Mouse (Mus musculus) gastrocnemius, adult 2 months (tissue): ENCODE results near the gene Olfr619. TPM values are rescaled to one million over a fixed set of nuclear protein-coding genes. Genes with fewer than 3 reads are reported as not detected.

Source experiments
- DNase-seq: peaks from one replicate; pipeline ENCODE4 v3.0.0; 2022
- H3K27ac ChIP-seq: fragments of 200-600 bp; 2 replicates; pipeline ENCODE4 v1.8.1; 2022; ENCODE audit warnings: mild to moderate bottlenecking
- H3K4me3 ChIP-seq: fragments of 200-600 bp; 2 replicates; pipeline ENCODE4 v1.8.1; 2022; ENCODE audit warnings: mild to moderate bottlenecking, moderate library complexity
- CTCF ChIP-seq: fragments of 200-600 bp; IDR thresholded peaks from 2 replicates; pipeline ENCODE4 v1.8.1; 2022; ENCODE audit warnings: antibody characterized with exemption, mild to moderate bottlenecking, moderate library complexity
- intact Hi-C: fragments of 180-260 bp; cut with DNase I; formaldehyde crosslinking; loops from one replicate; pipeline ENCODE4 v1.15.1; 2025
- long read RNA-seq, 2 experiments: library from polyadenylated mRNA; stranded (forward); transcript quantifications; one replicate each; pipeline ENCODE4 v2.0.0; 2021
- microRNA-seq: library from miRNA; unstranded; fragments of <30 nt; microRNA quantifications from one replicate; pipeline ENCODE4 v1.2.0, GENCODE M21; 2021
- total RNA-seq, 2 experiments: library from RNA; stranded (reverse); gene quantifications; 2 replicates each; pipeline ENCODE4 v1.2.3; 2021

Olfr619 gene
- not detected for total RNA-seq
- long read RNA-seq, experiment 1, result 0 reads
- long read RNA-seq, experiment 2, result 0 reads

DNA sequence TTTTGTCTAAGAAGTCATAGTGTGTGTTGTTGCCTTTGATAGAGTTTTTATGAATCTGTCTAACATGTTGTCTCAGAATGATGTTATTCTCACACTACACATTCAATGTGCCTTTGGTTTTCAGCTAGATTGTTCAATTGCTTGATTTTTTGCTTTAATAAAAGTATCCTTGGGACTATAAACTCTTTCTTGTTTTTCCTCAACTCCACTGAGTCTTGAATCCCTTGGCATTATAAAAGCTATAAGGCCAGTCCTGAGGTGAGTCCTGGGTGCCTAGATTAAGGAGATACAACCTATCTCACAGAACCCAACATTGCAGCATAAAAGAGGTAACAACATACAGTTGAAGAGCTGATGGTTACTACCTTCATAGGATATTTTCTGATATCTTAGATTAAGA lies at the start of gene Olfr619:
TSS of gene Olfr619 (plus strand) at position 301 of the 400 bp plus-strand sequence.
- intact Hi-C loops, result no loop called here
- TF ChIP-seq CTCF, result no peak
- no peak within 1 kb of the TSS for H3K27ac ChIP-seq
- H3K4me3 ChIP-seq, result no peak within 1 kb of the TSS
- DNase-seq, result no peak

DNA sequence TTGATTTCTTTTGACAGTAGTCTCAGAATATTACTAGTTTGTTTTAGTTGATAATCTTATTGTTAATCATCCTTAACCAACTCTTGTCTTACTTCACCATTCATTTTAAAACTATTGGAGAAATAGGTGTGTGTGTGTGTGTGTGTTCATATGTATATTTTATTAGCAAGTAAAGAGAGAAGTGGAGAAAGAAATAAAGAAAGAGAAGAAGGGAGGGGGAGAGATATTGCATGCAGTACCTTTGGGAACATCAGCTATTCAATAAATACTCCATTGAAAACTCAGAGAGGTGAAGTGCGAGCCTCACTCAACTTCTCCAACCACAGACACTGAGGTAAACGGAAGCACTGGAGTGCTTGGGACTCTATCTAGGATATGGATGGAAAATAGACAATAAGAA lies 44.6 kb upstream of the Olfr619 start, which contains the start of gene Olfr615:
TSS of gene Olfr615 (plus strand) at position 301 of the 400 bp plus-strand sequence.
- Histone ChIP-seq H3K4me3 (no peak within 1 kb of the TSS), H3K27ac (no peak within 1 kb of the TSS)
- DNase-seq, result no peak
- intact Hi-C loops, result no loop called here
- no peak for TF ChIP-seq CTCF

DNA sequence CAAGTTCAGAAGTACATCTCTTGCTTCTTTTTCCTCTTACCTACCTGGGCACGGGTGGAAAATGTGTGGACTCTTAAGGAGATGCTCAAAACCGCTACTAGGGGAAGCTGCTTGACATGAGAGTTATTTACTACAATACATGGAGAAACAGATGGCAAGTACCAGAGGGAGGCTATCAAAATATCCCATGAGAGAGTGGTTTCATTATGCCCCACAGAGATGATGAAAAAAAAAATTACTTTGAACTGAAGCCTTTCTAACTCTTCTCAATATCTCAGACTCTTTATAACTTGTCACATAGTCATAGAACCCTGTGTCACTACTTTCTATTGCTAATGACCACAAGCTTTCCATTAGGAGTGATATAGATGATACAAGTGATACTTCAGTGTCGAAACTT lies 31.3 kb upstream of the Olfr619 start, which contains the start of gene Olfr616:
TSS of gene Olfr616 (minus strand) at position 101 of the 400 bp plus-strand sequence.
- Histone ChIP-seq H3K4me3 (no peak within 1 kb of the TSS), H3K27ac (no peak within 1 kb of the TSS)
- no peak for TF ChIP-seq CTCF
- no peak for DNase-seq
- intact Hi-C loops, result no loop called here

DNA sequence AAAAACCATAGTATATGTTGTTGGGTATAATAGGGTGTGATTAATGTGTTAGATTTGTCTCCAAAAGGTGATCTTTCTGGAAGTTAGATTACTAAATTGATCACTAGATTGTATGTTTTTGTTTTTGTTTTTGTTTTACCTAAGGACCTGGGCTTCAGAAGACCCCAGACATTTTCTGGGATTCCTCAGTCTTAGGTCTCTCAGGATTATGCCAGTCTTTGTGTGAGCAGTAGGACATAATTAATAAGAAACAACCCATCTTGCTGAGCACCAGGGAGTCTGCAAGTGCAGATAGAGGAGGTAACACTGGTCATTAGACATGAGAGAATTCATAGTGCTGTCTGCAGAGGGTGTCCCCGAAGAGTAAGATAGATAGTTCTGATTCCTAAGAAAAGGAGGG lies 27.6 kb upstream of the Olfr619 start, which contains the start of gene Olfr617:
TSS of gene Olfr617 (plus strand) at position 301 of the 400 bp plus-strand sequence.
- DNase-seq, result no peak
- H3K27ac ChIP-seq, result no peak within 1 kb of the TSS
- TF ChIP-seq CTCF, result no peak

DNA sequence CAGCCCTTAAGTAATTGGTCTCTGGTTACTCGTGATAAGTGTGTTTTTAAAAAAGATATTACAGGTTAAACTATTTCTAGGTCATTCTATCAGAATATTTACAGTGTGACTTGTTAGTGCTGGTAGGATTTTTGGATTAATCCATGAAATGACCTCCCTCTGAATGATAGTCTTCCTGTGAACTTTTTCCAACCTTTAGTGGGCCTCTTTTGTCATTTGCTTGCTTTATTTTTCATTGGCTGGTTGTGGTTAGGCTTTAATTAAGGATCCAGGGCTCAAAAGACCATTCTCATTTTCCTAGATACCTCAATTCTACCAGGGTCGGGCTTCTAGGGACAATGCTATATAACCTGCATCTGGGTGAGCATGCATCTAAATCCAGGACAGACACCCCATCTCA lies 10.6 kb upstream of the Olfr619 start, which contains the start of gene Olfr618:
TSS of gene Olfr618 (plus strand) at position 301 of the 400 bp plus-strand sequence.
- intact Hi-C loops, result no loop called here
- no peak within 1 kb of the TSS for H3K27ac ChIP-seq
- no peak for DNase-seq

More for the DNA sequence above, 27.6 kb upstream of the Olfr619 start, which contains the start of gene Olfr617:
- intact Hi-C loops, result loop anchor here (5.0 kb wide), 1 partner anchor 105 kb away; no protein-coding TSS in a partner anchor
- H3K4me3 ChIP-seq, result no peak within 1 kb of the TSS

DNA sequence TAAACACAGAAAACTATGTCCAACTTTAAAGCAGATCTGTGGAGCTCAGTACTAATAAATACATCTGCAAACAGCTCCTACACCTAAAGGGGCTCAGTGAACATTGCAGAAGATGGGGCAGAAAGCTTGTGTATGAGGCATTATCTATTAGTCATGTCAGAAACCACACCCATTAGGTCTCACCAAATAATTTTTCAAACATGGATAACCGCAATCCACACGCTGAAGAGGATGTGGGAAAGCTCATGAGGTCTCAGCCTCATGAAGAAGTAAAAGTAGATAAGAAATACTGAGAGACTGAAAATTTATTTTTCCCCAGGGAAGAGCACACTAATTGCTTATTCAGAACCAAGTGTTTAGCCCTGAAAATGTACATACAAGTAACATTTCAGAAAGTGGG lies 7.0 kb downstream of the Olfr619 start:
- intact Hi-C loops, result no loop called here
- no peak for DNase-seq
- no peak overlapping the region for H3K4me3 ChIP-seq
- no peak for TF ChIP-seq CTCF
- H3K27ac ChIP-seq, result no peak overlapping the region

More for the DNA sequence above, 10.6 kb upstream of the Olfr619 start, which contains the start of gene Olfr618:
- no peak within 1 kb of the TSS for H3K4me3 ChIP-seq
- no peak for TF ChIP-seq CTCF

DNA sequence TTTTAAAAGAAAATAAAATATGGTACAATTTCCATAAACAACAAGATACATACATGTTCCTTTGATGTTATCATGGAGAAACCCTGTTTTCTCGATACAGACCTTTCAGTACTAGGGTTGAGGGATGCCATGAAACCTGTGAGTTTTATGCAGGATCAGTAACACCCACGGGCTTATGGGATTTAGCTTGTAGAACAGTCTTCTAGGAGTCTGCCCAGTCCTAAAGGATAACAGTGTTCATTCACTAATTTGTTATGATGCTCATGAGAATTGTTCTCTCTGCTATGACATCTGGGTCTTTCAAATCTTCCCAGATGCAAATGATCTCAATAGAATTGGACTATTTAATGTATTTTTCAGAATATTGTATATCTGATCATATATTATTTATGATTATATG lies 12.1 kb downstream of the Olfr619 start, which contains the start of gene Olfr620:
TSS of gene Olfr620 (minus strand) at position 101 of the 400 bp plus-strand sequence.
- no peak for TF ChIP-seq CTCF
- Histone ChIP-seq H3K4me3 (no peak within 1 kb of the TSS), H3K27ac (no peak within 1 kb of the TSS)
- intact Hi-C loops, result no loop called here
- DNase-seq, result no peak

DNA sequence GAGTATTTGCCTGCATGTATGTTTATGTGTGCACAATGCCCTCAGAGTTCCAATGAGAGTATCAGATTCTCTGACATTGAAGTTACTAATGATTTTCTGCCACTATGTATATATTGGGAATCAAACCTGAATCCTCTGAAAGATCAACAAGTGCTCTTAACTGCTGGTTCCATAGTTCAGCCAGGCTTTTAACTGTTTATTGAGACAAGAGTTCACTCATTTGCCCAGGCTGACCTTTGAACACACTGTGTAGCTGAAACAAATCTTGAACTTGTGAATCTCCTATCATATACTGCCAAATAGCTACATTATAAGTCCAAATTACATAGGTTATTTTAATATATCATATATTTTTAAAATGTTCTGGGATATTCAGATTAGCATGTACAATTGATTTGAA lies 36.4 kb downstream of the Olfr619 start:
- DNase-seq, result no peak
- intact Hi-C loops, result no loop called here
- no peak overlapping the region for H3K4me3 ChIP-seq
- no peak for TF ChIP-seq CTCF
- no peak overlapping the region for H3K27ac ChIP-seq

DNA sequence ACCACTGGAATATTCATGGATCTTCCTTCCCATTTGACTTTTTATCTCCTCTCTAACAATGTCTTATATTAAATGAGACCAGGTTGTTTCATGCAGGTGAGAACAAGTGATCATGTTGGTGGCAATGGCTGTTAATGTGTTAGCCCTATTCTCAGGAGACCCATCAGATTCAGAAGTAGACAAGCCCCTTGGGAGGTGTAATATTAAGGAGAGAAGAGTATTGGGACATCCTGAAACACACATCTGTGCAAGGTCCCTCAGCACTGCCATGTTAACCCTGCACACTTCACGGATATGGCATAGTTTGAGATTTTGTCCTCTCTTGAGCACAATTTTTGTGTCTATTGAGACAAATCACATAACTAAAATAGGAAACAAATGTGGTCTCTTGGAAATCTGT lies 42.2 kb downstream of the Olfr619 start, which contains the start of gene Olfr622:
TSS of gene Olfr622 (minus strand) at position 101 of the 400 bp plus-strand sequence.
- intact Hi-C loops, result no loop called here
- no peak for TF ChIP-seq CTCF
- DNase-seq, result no peak
- H3K4me3 ChIP-seq, result no peak within 1 kb of the TSS
- no peak within 1 kb of the TSS for H3K27ac ChIP-seq

DNA sequence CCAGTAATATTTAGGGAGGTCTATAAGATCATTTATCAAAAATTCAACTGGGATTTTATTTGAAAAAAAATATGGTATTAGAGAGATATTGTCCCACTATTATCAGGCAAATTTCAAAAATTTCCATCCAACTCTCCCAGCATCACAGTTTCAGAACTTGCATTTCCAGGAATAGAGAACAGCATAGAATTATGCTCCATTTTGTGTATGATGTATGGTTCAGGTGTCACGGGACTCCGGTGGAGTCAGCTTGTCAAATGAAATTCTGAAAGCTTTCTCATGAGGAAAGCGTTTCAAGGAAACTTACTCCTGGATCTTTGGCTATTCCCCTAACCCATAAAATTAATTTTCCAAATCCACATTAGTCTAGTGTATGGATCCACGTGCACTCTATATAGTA lies 43.7 kb downstream of the Olfr619 start:
- no peak overlapping the region for H3K4me3 ChIP-seq
- DNase-seq, result no peak
- intact Hi-C loops, result no loop called here
- no peak overlapping the region for H3K27ac ChIP-seq
- TF ChIP-seq CTCF, result no peak

Small RNA genes within 50 kb of the gene (microRNA-seq; reads per million reads assigned to microRNA genes)
- gene Gm26506, result not detected

Other genes starting within 250 kb of the Olfr619 start
- not detected for gene Olfr601, start 237.9 kb upstream of the Olfr619 start, total RNA-seq
- not detected for gene Olfr603, start 214.4 kb upstream of the Olfr619 start, total RNA-seq
- not detected for gene Usp17lc, start 185.5 kb upstream of the Olfr619 start, total RNA-seq
- gene Olfr605, start 155.1 kb upstream of the Olfr619 start, total RNA-seq, result not detected
- not detected for gene Olfr606, start 151.5 kb upstream of the Olfr619 start, total RNA-seq
- gene Olfr607, start 136.4 kb upstream of the Olfr619 start, total RNA-seq, result not detected
- gene Olfr608, start 130.7 kb upstream of the Olfr619 start, total RNA-seq, result not detected
- not detected for gene Olfr609, start 102.5 kb upstream of the Olfr619 start, total RNA-seq
- not detected for gene Olfr610, start 88.5 kb upstream of the Olfr619 start, total RNA-seq
- not detected for gene Olfr611, start 79.7 kb upstream of the Olfr619 start, total RNA-seq
- not detected for gene Olfr612, start 57.9 kb upstream of the Olfr619 start, total RNA-seq
- not detected for gene Olfr613, start 52.5 kb upstream of the Olfr619 start, total RNA-seq
- gene Olfr615, start 44.5 kb upstream of the Olfr619 start, total RNA-seq, result not detected
- not detected for gene Olfr616, start 31.4 kb upstream of the Olfr619 start, total RNA-seq
- not detected for gene Olfr617, start 27.5 kb upstream of the Olfr619 start, total RNA-seq
- not detected for gene Olfr618, start 10.5 kb upstream of the Olfr619 start, total RNA-seq
- gene Olfr620, start 12.0 kb downstream of the Olfr619 start, total RNA-seq, result not detected
- gene Olfr622, start 42.1 kb downstream of the Olfr619 start, total RNA-seq, result not detected
- not detected for gene Olfr623, start 63.1 kb downstream of the Olfr619 start, total RNA-seq
- not detected for gene Olfr624, start 70.6 kb downstream of the Olfr619 start, total RNA-seq
- not detected for gene Olfr625-ps1, start 82.1 kb downstream of the Olfr619 start, total RNA-seq
- not detected for gene Olfr243, start 114.1 kb downstream of the Olfr619 start, total RNA-seq
- not detected for gene Olfr628, start 129.8 kb downstream of the Olfr619 start, total RNA-seq
- gene Olfr629, start 144.4 kb downstream of the Olfr619 start, total RNA-seq, result not detected
- not detected for gene Olfr630, start 156.8 kb downstream of the Olfr619 start, total RNA-seq
- not detected for gene Olfr69, start 171.0 kb downstream of the Olfr619 start, total RNA-seq
- gene Olfr68, start 179.1 kb downstream of the Olfr619 start, total RNA-seq, result not detected
- not detected for gene Olfr67, start 191.2 kb downstream of the Olfr619 start, total RNA-seq
- 10 to 100 TPM; 20.6 to 29.2 TPM for gene Hbb-bt, start 213.4 kb downstream of the Olfr619 start, total RNA-seq
- gene Hbb-bs, start 227.5 kb downstream of the Olfr619 start, total RNA-seq, result 100 to 1,000 TPM; 210 to 301 TPM
- not detected for gene Hbb-bh2, start 239.9 kb downstream of the Olfr619 start, total RNA-seq
- gene Hbb-bh1, start 242.6 kb downstream of the Olfr619 start, total RNA-seq, result not detected